Mouse (Mus musculus) megakaryocyte, adult 5-6 weeks (primary cell): ENCODE measurements around the gene Gm17455. TPM values are rescaled to one million over a fixed set of nuclear protein-coding genes. Genes with fewer than 3 reads are reported as not detected.

Experiments
- ATAC-seq: 2 replicates; pipeline ENCODE4 v1.8.0; 2016; ENCODE audit warnings: mild to moderate bottlenecking, inconsistent platforms; ENCODE audit not compliant: poor library complexity, severe bottlenecking
- total RNA-seq, 2 experiments: library from RNA; stranded (forward) in 1 of 2; stranded (reverse) in 1 of 2; fragments of 153-499, 151-499 nt in 1 of 2; fragments of 221-1000, 200-1000 nt in 1 of 2; gene quantifications; 2 replicates each; pipeline versions ENCODE4 v1.2.3 to v1.2.4; 2015 to 2017

The Gm17455 gene
- total RNA-seq, 2 experiments from 2014 or later = 1.0 TPM; not detected in 1

- ATAC-seq = no peak
These were observed 17.5 kb downstream of the Gm17455 start for GRCm38 (mm10) chr10:60417041-60417440.

- ATAC-seq = no peak
These were observed 18.6 kb downstream of the Gm17455 start for GRCm38 (mm10) chr10:60418137-60418536.

- ATAC-seq = no peak
These were observed 20.1 kb downstream of the Gm17455 start for GRCm38 (mm10) chr10:60419624-60420023.

GRCm38 (mm10) chr10:60422756-60423155 lies 23.2 kb downstream of the Gm17455 start:
- ATAC-seq = no peak

DNA sequence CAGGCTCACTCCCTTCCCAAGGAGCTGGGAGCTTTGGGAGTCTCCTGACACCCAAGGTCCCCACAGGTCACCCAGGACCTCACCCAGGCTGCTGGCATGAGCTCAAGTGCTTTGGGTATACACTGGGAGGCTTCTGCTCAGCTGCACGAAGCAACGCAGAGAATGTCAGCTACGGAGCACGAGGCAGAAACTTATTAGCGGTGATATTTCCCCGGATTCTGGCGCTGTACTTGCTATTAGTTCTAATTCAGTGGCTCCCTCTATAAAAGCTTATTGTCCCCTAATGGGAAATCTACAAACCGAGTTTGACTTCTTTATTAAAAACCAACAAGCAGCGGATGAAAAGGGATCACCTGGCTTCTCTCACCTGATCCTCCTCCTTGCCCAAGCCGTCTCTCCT lies 30.5 kb downstream of the Gm17455 start:
- ATAC-seq = no peak

GRCm38 (mm10) chr10:60430591-60430990 lies 31.1 kb downstream of the Gm17455 start:
- no peak for ATAC-seq

DNA sequence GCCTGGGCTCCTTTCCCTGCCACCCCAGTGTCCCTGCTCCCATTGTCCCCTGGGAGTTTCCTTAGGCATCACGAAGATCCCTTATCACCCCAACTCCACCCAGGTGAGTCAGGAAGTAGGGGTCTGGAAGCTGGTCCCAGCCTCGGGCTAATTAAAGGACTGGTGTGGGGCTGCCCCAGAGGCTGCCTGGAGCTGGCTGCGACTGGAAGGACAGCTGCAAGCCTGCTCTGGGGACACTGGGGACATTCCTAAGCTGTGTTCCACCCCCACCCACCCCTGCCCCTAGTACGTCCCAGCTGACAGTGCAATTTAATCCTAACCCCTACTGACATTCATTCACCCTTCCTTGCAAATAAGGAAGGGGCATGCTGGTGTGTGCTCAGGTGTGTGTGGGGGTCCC lies 33.2 kb downstream of the Gm17455 start:
- ATAC-seq = no peak

DNA sequence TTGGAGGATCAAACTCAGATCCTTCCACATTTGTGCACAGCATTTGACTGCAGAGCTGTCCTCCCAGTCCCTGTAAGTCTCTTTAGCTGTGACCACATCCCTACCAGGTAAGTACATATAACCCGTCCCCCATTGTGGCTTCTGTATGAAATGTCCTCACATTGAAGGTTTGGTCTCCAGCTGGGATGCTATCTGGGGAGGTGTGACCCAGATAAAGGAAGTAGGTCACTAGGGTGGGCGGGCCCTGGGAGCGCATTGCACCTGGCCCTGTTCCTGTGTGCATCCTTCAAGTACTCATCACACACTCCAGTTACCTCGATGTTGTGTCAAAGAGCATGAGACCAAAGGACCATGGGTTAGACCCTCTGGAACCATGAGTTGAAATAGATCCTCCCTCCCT lies 42.8 kb downstream of the Gm17455 start:
- no peak for ATAC-seq

DNA sequence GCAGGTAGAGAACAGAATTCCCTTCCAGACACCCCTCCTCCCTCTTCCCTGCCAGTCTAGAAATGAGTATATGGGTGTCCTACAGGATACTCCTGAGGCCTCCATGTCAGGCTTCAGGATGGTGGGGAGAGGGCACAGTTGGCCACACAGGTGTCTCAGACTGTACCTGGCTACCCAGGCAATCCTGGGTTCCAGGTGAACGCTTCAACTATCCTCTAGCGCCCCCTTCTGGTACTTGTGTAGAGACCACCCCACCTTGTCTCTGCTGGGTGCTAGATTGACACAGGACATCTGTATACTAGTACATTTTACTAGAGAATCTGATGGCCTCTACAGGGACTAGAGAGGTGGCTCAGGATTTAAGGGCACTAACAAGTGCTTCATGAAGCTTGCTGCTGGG lies 43.6 kb downstream of the Gm17455 start:
- no peak for ATAC-seq

GRCm38 (mm10) chr10:60445031-60445593 lies 45.6 kb downstream of the Gm17455 start:
- no peak for ATAC-seq

DNA sequence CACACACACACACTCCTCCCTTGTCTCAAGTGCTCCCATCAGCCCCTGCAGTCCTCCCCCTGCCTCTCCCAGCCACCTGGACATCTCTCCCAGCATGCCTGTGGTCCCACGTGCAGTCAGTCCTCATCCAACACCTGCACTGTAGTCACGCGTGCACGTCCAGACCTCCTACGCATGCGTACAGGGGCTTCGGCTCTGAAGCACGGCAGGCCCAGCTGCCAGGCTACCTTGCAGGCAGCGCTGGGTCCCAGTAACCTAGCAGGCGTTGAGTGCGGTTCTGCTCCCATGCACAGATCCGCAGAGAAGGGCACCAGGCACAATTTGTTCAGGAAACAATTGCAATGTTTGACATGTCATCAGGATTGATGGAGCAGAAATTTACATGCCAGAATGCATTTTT lies 47.7 kb downstream of the Gm17455 start:
- no peak for ATAC-seq

Other genes with a start within 250 kb of the Gm17455 start
- gene Chst3, start 180.5 kb upstream of the Gm17455 start, total RNA-seq (2015) = 0.25 TPM in 1 of 2 replicates, not detected in the other
- 0.15 and 0.16 TPM in 2 replicates for gene Chst3, start 180.5 kb upstream of the Gm17455 start, total RNA-seq (2017)
- 2,144 and 2,167 TPM in 2 replicates for gene Psap, start 122.1 kb upstream of the Gm17455 start, total RNA-seq (2015)
- 2,372 and 2,545 TPM in 2 replicates for gene Psap, start 122.1 kb upstream of the Gm17455 start, total RNA-seq (2017)
- gene Vsir, start 52.9 kb upstream of the Gm17455 start, total RNA-seq (2015) = 267 and 312 TPM in 2 replicates
- gene Vsir, start 52.9 kb upstream of the Gm17455 start, total RNA-seq (2017) = 783 and 809 TPM in 2 replicates